Mouse (Mus musculus): ENCODE data around the gene Ifi27.

- no peak for TF ChIP-seq CTCF (conservative IDR thresholded peaks at IDR 0.05; ENCODE audit: low read length)
- TF ChIP-seq NANOG (IDR thresholded peaks at IDR 0.05; ENCODE audit: borderline replicate concordance, low read length), result no peak
Observed at GRCm38 (mm10) chr12:103434861-103435260, 850 bp downstream of the Ifi27 start.

Data from E14TG2a.4 (cell line).